Mouse (Mus musculus) neural tube, embryonic 14.5 days (tissue): ENCODE results near the gene Pla2g2c. TPM values are rescaled to one million over a fixed set of nuclear protein-coding genes. Genes with fewer than 3 reads are reported as not detected.

Experiments
- ATAC-seq: fragments of 200-750 bp; cut with Nextera tagmentation; 2 replicates; pipeline ENCODE4 v1.8.0; 2017; ENCODE audit warnings: low read depth, mild to moderate bottlenecking, moderate TSS enrichment, moderate library complexity
- H3K27ac ChIP-seq: fragments of 300-500 bp; sonication (generic); 2 replicates; pipeline ENCODE4 v1.5.1; 2014; ENCODE audit warnings: low read depth, mild to moderate bottlenecking, control low read depth, low read length, moderate library complexity, mixed read lengths
- H3K27me3 ChIP-seq: fragments of 300-500 bp; sonication (generic); 2 replicates; pipeline ENCODE4 v1.6.1; 2014; ENCODE audit warnings: low read length; ENCODE audit not compliant: control insufficient read depth, insufficient read depth
- H3K36me3 ChIP-seq: fragments of 300-500 bp; sonication (generic); 2 replicates; pipeline ENCODE4 v1.6.1; 2014; ENCODE audit warnings: low read length, mixed read lengths; ENCODE audit not compliant: control insufficient read depth, insufficient read depth
- H3K4me1 ChIP-seq: fragments of 300-500 bp; sonication (generic); 2 replicates; pipeline ENCODE4 v1.6.1; 2014; ENCODE audit warnings: low read length; ENCODE audit not compliant: control insufficient read depth, insufficient read depth
- H3K4me2 ChIP-seq: fragments of 300-500 bp; sonication (generic); 2 replicates; pipeline ENCODE4 v1.6.1; 2014; ENCODE audit warnings: mild to moderate bottlenecking, low read depth, low read length, control low read depth
- H3K4me3 ChIP-seq: fragments of 300-500 bp; sonication (generic); 2 replicates; pipeline ENCODE4 v1.5.1; 2014; ENCODE audit warnings: low read depth, low read length, control low read depth, mixed read lengths
- H3K9ac ChIP-seq: fragments of 300-500 bp; sonication (generic); replicated peaks from 2 replicates; pipeline ENCODE4 v1.6.1; 2014; ENCODE audit warnings: low read depth, mild to moderate bottlenecking, control low read depth, low read length, mixed read lengths
- H3K9me3 ChIP-seq: fragments of 300-500 bp; sonication (generic); 2 replicates; pipeline ENCODE4 v1.6.1; 2016; ENCODE audit warnings: low read length; ENCODE audit not compliant: control insufficient read depth
- WGBS: fragments of 180-500 bp; shearing (Covaris S2); extraction: QIAGEN DNeasy Blood & Tissue Kit; methylation state at CpG from one replicate; pipeline ENCODE4 v1.1.7; 2014; 5-methylcytosine and 5-hydroxymethylcytosine counted together
- polyA plus RNA-seq: library from polyadenylated mRNA; unstranded; fragments of >200 nt; fragmentation: Nextera tagmentation; extraction: Ambion mirVana; gene quantifications from 2 replicates; pipeline ENCODE4 v1.2.1, GENCODE M21; 2014

Pla2g2c gene
- polyA plus RNA-seq, 1 experiment from 2014 or later = 0.35 TPM

GRCm38 (mm10) chr4:138734863-138735262 is 10.3 kb downstream of the Pla2g2c start:
- Histone ChIP-seq H3K9ac (no peak overlapping the region), H3K36me3 (no peaks in the 10 kb centered on the region), H3K9me3 (no peaks in the 10 kb centered on the region), H3K4me1 (0 out of 2 replicates have a peak, but pooled peaks cover 5% of the 10 kb centered on the region), H3K4me2 (no peak overlapping the region), H3K4me3 (no peak overlapping the region), H3K27ac (no peak overlapping the region), H3K27me3 (no peaks in the 10 kb centered on the region)
- 96% methylated on average over 4 of the region's 4 CpGs for WGBS
- ATAC-seq = no peak

DNA sequence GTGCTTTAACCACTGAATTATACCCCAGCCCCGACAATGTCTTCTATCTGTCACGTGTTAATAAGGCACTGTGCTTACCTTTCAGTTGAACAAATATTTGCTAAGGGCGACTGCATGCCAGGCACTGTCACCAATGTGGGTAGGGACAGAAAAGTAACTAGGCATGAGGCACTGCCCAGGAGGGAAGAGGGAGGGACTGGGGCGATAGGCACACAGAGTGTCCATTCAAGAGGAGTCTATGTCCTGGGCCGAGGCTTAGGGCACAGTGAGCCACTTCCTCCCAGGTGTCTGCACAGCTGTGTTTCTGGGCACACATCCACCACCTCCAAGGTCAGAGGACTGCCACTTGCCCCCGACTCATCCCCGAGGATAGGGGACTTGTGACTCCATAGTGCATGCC is 12.4 kb downstream of the Pla2g2c start, which contains the start of gene Ubxn10:
TSS of gene Ubxn10 (minus strand) at position 137 of the 400 bp plus-strand sequence.
- Histone ChIP-seq H3K4me3 (no peak within 1 kb of the TSS), H3K9me3 (no peaks in the 10 kb centered on the region), H3K4me1 (0 out of 2 replicates have a peak, but pooled peaks cover 5% of the 10 kb centered on the region), H3K27me3 (no peaks in the 10 kb centered on the region), H3K36me3 (no peaks in the 10 kb centered on the region), H3K4me2 (no peak within 1 kb of the TSS), H3K27ac (no peak within 1 kb of the TSS), H3K9ac (no peak within 1 kb of the TSS)
- ATAC-seq = no peak
- 66% methylated on average over 7 of the region's 7 CpGs for WGBS

DNA sequence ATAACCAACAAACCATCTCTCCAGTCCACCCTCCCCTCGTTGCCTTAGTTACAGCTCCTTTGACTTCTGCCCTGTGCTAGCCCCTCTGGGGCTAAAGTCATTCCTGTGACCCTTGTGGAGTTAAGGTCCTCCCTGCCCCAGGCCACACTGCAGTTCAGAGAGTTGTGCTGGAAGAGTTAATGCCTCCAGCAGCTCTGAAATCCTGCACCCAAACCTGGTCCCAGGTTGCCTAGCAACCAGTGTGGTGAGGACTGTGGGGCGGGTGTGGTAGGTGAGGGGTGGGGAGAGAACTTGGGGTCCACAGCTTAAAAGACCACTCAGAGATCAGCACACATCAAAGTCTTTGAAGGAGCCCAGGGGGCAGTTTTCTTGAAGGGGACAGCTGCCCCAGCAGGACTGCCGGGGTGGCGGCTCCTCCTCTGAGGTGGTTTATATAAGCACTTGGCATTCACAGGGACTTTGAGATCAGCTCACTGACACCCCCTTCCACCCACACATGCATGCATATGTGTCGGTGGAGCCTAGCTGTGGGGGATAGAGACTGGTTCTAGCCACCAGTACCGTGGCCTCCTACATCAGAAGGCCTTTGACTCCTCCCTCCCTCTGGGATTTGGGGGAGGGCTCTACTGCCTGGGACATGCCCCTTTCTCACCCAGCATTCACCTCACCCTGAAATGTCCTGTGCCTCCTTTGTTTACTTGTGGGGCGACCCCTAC is 14.7 kb downstream of the Pla2g2c start:
- Histone ChIP-seq H3K4me1 (0 out of 2 replicates have a peak, but pooled peaks cover 5% of the 10 kb centered on the region), H3K4me3 (no peak overlapping the region), H3K27ac (no peak overlapping the region), H3K9me3 (no peaks in the 10 kb centered on the region), H3K4me2 (no peak overlapping the region), H3K27me3 (no peaks in the 10 kb centered on the region), H3K36me3 (no peaks in the 10 kb centered on the region), H3K9ac (no peak overlapping the region)
- no peak for ATAC-seq
- WGBS = 22% methylated on average over 7 of the region's 7 CpGs

- no peak overlapping the region for H3K4me2 ChIP-seq
- ATAC-seq = no peak
- no peaks in the 10 kb centered on the region for H3K9me3 ChIP-seq
- no peaks in the 10 kb centered on the region for H3K27me3 ChIP-seq
- WGBS = 73% methylated on average over 4 of the region's 4 CpGs
- no peak overlapping the region for H3K9ac ChIP-seq
- H3K4me3 ChIP-seq = no peak overlapping the region
- H3K36me3 ChIP-seq = no peaks in the 10 kb centered on the region
- no peak overlapping the region for H3K27ac ChIP-seq
- H3K4me1 ChIP-seq = 0 out of 2 replicates have a peak, but pooled peaks cover 2% of the 10 kb centered on the region
These were observed 21.3 kb downstream of the Pla2g2c start for GRCm38 (mm10) chr4:138745884-138746283.

- no peak for ATAC-seq
- no peaks in the 10 kb centered on the region for H3K36me3 ChIP-seq
- no peak overlapping the region for H3K9ac ChIP-seq
- no peak overlapping the region for H3K27ac ChIP-seq
- WGBS = 84% methylated on average over 9 of the region's 9 CpGs
- no peak overlapping the region for H3K4me2 ChIP-seq
- H3K9me3 ChIP-seq = no peaks in the 10 kb centered on the region
- H3K4me1 ChIP-seq = 0 out of 2 replicates have a peak, but pooled peaks cover 2% of the 10 kb centered on the region
- no peaks in the 10 kb centered on the region for H3K27me3 ChIP-seq
- no peak overlapping the region for H3K4me3 ChIP-seq
These were observed 22.3 kb downstream of the Pla2g2c start for GRCm38 (mm10) chr4:138746866-138747265.

DNA sequence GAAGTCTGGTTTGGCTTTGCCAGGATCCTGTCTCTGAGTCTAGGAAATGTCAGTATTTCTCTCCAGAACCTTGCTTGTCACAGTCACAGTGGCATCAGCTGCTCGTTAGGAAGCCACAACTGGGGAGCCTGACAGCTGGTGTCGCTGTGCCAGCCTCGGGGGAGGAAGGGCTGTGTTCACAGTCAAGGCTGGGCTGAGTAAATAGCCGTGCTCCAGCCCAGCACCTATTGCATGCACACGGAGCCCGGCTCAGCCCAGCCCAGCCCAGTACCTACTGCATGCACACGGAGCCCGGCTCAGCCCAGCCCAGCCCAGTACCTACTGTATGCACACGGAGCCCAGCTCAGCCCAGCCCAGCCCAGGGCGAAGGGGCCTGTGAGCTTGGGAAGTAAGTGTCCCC is 23.3 kb downstream of the Pla2g2c start:
- Histone ChIP-seq H3K27ac (0 out of 2 replicates have a peak overlapping the region, but pooled peaks have one; percentile 45), H3K4me2 (no peak overlapping the region), H3K4me3 (no peak overlapping the region), H3K27me3 (no peaks in the 10 kb centered on the region), H3K9ac (no peak overlapping the region), H3K9me3 (no peaks in the 10 kb centered on the region), H3K36me3 (no peaks in the 10 kb centered on the region), H3K4me1 (0 out of 2 replicates have a peak, but pooled peaks cover 2% of the 10 kb centered on the region)
- ATAC-seq = peak; percentile 48; the same call in 1 of the 2 replicates
- 53% methylated on average over 10 of the region's 10 CpGs for WGBS

GRCm38 (mm10) chr4:138748369-138749072 is 23.9 kb downstream of the Pla2g2c start:
- 61% methylated on average over 8 of the region's 8 CpGs for WGBS
- ATAC-seq = peak; percentile 61

GRCm38 (mm10) chr4:138752603-138753002 is 28.0 kb downstream of the Pla2g2c start:
- no peak for ATAC-seq

More at GRCm38 (mm10) chr4:138748369-138749072, 23.9 kb downstream of the Pla2g2c start:
- Histone ChIP-seq H3K4me3 (no peak overlapping the region), H3K9ac (no peak overlapping the region), H3K27me3 (no peaks in the 10 kb centered on the region), H3K4me1 (0 out of 2 replicates have a peak, but pooled peaks cover 2% of the 10 kb centered on the region), H3K27ac (no peak overlapping the region), H3K4me2 (no peak overlapping the region), H3K36me3 (no peaks in the 10 kb centered on the region), H3K9me3 (no peaks in the 10 kb centered on the region)

GRCm38 (mm10) chr4:138753608-138754007 is 29.0 kb downstream of the Pla2g2c start:
- no peak overlapping the region for H3K4me2 ChIP-seq
- no peaks in the 10 kb centered on the region for H3K36me3 ChIP-seq
- no peaks in the 10 kb centered on the region for H3K27me3 ChIP-seq
- no peak for ATAC-seq
- H3K27ac ChIP-seq = no peak overlapping the region
- no peak overlapping the region for H3K4me3 ChIP-seq
- H3K9ac ChIP-seq = no peak overlapping the region
- H3K4me1 ChIP-seq = peaks cover 3% of the 10 kb centered on the region; the same call in 1 of the 2 replicates
- WGBS = 91% methylated on average over 3 of the region's 3 CpGs
- H3K9me3 ChIP-seq = no peaks in the 10 kb centered on the region

More at GRCm38 (mm10) chr4:138752603-138753002, 28.0 kb downstream of the Pla2g2c start:
- no peak overlapping the region for H3K4me2 ChIP-seq
- H3K9ac ChIP-seq = no peak overlapping the region
- H3K4me1 ChIP-seq = peaks cover 6% of the 10 kb centered on the region; the same call in 1 of the 2 replicates
- 93% methylated on average over 6 of the region's 6 CpGs for WGBS
- no peak overlapping the region for H3K4me3 ChIP-seq
- no peaks in the 10 kb centered on the region for H3K36me3 ChIP-seq
- no peaks in the 10 kb centered on the region for H3K9me3 ChIP-seq
- H3K27me3 ChIP-seq = no peaks in the 10 kb centered on the region
- no peak overlapping the region for H3K27ac ChIP-seq
